Mouse (Mus musculus): ENCODE data around the gene Prss8. TPM values are rescaled to one million over a fixed set of nuclear protein-coding genes. Genes with fewer than 3 reads are reported as not detected.

Prss8 gene
- polyA plus RNA-seq, 1 experiment, result 0.08 TPM

DNA sequence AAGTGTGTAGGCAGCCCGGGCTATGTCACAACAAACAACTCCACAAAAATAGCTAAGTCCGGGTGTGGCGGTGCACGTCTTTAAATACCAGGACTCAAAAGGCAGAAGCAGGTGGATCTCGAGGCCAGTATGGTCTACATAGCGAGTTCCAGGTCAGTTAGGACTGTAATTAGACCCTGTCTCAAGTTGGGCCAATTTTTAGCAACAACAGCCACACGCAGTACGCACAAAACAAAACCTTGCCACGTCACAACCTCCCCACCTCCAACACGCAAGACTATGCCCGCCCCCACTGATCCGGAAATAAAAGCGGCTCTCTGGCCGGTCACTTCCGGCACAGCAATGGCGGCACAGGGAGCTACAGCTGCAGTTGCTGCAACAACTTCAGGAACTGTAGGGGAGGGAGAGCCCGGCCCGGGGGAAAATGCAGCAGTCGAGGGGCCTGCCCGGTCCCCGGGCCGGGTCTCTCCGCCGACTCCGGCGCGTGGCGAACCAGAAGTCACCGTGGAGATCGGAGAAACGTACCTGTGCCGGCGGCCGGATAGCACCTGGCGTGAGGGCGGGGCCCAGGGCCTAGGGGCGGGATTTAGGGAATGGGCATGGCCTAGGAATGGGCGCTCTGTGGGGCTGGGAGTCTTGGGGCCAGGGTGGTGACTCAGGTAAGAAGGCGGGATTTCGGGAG is 17.6 kb downstream of the Prss8 start, which contains the start of gene Kat8:
TSS of gene Kat8 (plus strand) at position 327 of the 682 bp plus-strand sequence.
- WGBS, result 2% methylated on average over 40 of the region's 40 CpGs
- Histone ChIP-seq H3K4me1 (ENCODE audit: control insufficient read depth, insufficient read depth, low read length) (no peaks in the 10 kb centered on the region), H3K27ac (ENCODE audit: insufficient read depth, low read length) (peak within 1 kb of the TSS; percentile 97), H3K4me3 (replicated peaks; ENCODE audit: insufficient read depth, low read depth, low read length) (peak within 1 kb of the TSS; percentile 90), H3K27me3 (ENCODE audit: control insufficient read depth, insufficient read depth, low read length) (no peaks in the 10 kb centered on the region)
- TF ChIP-seq CTCF (IDR thresholded peaks at IDR 0.05; ENCODE audit: borderline replicate concordance, insufficient read depth, low read depth, low read length), result no peak
- TF ChIP-seq POLR2A (IDR thresholded peaks at IDR 0.05; ENCODE audit: borderline replicate concordance, insufficient read depth, low read length), result peak; percentile 86; the same call in 1 of the 2 replicates
- DNase-seq, result peak; percentile 89 to 91

DNA sequence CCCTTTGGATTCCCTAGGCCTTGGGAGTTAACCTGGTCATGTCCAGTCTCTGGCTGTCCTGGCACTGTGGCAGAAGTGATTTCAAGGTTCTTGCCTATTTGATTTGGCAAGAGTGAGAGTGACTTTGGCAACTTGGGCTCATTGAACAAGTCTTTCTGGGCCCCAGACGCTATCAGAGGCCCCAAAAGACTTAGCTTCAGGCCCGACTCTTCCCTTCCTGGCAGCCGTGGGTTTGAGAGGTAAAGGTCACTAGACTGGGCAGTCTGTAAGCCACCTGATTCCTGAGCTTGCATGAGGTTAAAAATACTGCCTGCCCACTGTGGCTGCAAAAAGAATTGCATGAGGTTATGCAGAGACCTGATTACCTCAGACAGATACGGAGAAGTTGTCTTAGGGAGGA is 21.2 kb downstream of the Prss8 start:
- Histone ChIP-seq H3K4me1 (ENCODE audit: control insufficient read depth, insufficient read depth, low read length) (peaks cover 6% of the 10 kb centered on the region; the same call in 1 of the 2 replicates), H3K27ac (ENCODE audit: insufficient read depth, low read length) (no peak overlapping the region), H3K4me3 (replicated peaks; ENCODE audit: insufficient read depth, low read depth, low read length) (no peak overlapping the region), H3K27me3 (ENCODE audit: control insufficient read depth, insufficient read depth, low read length) (no peaks in the 10 kb centered on the region)
- DNase-seq, result no peak
- 88% methylated on average over 4 of the region's 4 CpGs for WGBS
- TF ChIP-seq POLR2A (IDR thresholded peaks at IDR 0.05; ENCODE audit: borderline replicate concordance, insufficient read depth, low read length), result no peak
- TF ChIP-seq CTCF (IDR thresholded peaks at IDR 0.05; ENCODE audit: borderline replicate concordance, insufficient read depth, low read depth, low read length), result no peak

DNA sequence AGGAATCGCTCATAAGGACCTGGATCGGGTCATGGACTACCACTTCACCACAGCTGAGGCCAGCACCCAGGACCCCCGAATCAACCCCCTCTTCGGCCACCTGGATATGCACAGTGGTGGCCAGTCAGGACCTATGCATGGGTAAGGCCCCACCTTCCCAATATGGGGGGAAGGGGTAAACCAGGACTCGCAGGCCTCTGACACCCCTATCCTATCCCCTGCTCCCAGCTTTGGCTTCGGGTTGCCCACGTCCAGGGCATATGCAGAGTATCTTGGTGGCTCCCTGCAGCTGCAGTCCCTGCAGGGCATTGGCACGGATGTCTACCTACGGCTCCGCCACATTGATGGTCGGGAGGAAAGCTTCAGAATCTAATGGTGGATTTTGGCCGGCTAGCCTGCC is 22.0 kb downstream of the Prss8 start:
- WGBS, result 91% methylated on average over 12 of the region's 12 CpGs
- DNase-seq, result no peak
- TF ChIP-seq CTCF (IDR thresholded peaks at IDR 0.05; ENCODE audit: borderline replicate concordance, insufficient read depth, low read depth, low read length), result no peak
- TF ChIP-seq POLR2A (IDR thresholded peaks at IDR 0.05; ENCODE audit: borderline replicate concordance, insufficient read depth, low read length), result no peak
- Histone ChIP-seq H3K27me3 (ENCODE audit: control insufficient read depth, insufficient read depth, low read length) (no peaks in the 10 kb centered on the region), H3K4me1 (ENCODE audit: control insufficient read depth, insufficient read depth, low read length) (peaks cover 6% of the 10 kb centered on the region; the same call in 1 of the 2 replicates), H3K27ac (ENCODE audit: insufficient read depth, low read length) (no peak overlapping the region), H3K4me3 (replicated peaks; ENCODE audit: insufficient read depth, low read depth, low read length) (no peak overlapping the region)

DNA sequence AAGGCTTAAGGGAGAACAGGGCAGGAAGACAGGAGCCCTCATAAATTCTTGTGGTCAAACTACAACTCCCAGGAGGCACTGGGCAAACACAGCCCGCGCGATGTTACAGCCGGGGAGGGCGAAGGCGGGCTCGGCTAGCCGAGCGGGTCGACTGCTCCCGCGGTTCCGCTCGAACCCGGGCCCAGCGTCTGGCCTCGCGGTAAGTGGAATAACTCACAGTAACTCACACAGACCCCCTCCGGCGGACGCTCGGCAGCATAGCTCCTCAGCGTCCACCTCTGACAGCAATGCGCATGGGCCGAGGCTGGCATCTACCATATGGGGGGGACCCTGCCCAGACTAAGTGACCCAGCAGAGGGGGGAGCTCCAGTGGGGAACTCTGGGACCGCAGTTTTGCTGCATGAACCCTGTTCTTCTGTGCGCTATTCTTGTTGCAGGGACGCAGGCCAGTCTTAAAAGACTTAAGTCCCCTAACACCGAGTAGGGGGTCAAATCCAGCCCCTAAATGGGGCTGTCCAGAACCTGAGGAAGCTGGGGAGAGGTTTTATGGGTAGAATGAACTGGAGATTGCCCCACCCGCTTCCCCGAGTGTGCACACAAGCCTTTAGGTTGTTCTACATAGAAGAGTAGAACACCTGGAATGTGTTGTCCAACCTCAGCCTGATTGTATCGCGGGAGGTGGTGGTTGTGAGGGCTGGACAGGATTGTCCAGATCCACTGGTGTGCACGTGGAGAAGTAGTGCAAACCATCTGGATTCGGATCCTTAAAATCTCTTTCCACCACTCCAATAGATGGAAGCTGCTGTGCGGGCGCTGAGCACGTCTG is 25.7 kb downstream of the Prss8 start, which contains the start of gene Bckdk:
TSS of gene Bckdk (plus strand) at position 112 of the 826 bp plus-strand sequence.
- Histone ChIP-seq H3K4me3 (replicated peaks; ENCODE audit: insufficient read depth, low read depth, low read length) (peak within 1 kb of the TSS; percentile 84), H3K27ac (ENCODE audit: insufficient read depth, low read length) (peak within 1 kb of the TSS; percentile 79), H3K27me3 (ENCODE audit: control insufficient read depth, insufficient read depth, low read length) (no peaks in the 10 kb centered on the region), H3K4me1 (ENCODE audit: control insufficient read depth, insufficient read depth, low read length) (peaks cover 6% of the 10 kb centered on the region; the same call in 1 of the 2 replicates)
- peak; percentile 82 to 83 for DNase-seq
- WGBS, result 6% methylated on average over 38 of the region's 38 CpGs
- TF ChIP-seq CTCF (IDR thresholded peaks at IDR 0.05; ENCODE audit: borderline replicate concordance, insufficient read depth, low read depth, low read length) (no peak), POLR2A (IDR thresholded peaks at IDR 0.05; ENCODE audit: borderline replicate concordance, insufficient read depth, low read length) (peak; percentile 86; the same call in 1 of the 2 replicates)

DNA sequence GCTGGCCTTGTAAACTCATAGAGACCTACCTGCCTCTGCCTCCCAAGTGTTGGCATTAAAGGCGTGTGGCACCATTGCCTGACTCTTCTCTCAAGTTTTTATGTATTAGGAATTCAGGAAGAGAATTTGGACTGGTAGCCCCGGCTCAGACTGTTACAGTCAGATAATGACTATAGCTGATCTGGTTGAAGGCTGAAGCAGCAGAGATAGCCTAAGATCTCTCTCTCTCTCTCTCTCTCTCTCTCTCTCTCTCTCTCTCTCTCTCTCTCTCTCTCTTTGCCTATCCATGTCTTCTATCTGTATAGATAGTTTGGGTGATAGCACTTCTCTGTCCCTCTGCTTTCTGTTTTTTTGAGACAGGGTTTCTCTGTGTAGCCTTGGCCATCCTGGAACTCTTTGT is 28.1 kb downstream of the Prss8 start:
- H3K4me3 ChIP-seq (replicated peaks; ENCODE audit: insufficient read depth, low read depth, low read length), result no peak overlapping the region
- no peak for TF ChIP-seq POLR2A (IDR thresholded peaks at IDR 0.05; ENCODE audit: borderline replicate concordance, insufficient read depth, low read length)
- no peak for TF ChIP-seq CTCF (IDR thresholded peaks at IDR 0.05; ENCODE audit: borderline replicate concordance, insufficient read depth, low read depth, low read length)
- H3K4me1 ChIP-seq (ENCODE audit: control insufficient read depth, insufficient read depth, low read length), result peaks cover 6% of the 10 kb centered on the region; the same call in 1 of the 2 replicates
- H3K27me3 ChIP-seq (ENCODE audit: control insufficient read depth, insufficient read depth, low read length), result no peaks in the 10 kb centered on the region
- 75% methylated on average over 2 of the region's 2 CpGs for WGBS
- H3K27ac ChIP-seq (ENCODE audit: insufficient read depth, low read length), result no peak overlapping the region
- DNase-seq, result no peak

DNA sequence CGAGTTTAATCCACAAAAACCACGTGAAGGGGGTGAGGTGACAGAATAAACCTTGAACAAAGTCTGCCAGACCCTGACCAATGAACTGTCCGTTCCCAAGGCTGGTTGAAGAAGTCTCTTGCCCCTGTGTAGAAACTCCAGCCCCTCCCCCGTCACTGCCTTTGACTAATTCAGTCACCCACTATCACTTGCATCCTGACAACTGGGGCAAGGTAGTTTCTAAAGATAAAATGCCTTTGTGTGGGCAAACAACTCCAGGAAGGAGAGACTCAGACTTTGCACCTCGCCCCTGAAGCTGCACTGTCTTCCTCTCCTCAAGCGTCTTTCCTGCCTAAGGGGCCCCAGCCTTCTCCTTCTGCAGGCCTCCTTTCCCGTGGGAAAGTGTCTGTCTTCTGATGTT is 29.9 kb downstream of the Prss8 start:
- Histone ChIP-seq H3K27ac (ENCODE audit: insufficient read depth, low read length) (no peak overlapping the region), H3K27me3 (ENCODE audit: control insufficient read depth, insufficient read depth, low read length) (no peaks in the 10 kb centered on the region), H3K4me3 (replicated peaks; ENCODE audit: insufficient read depth, low read depth, low read length) (no peak overlapping the region), H3K4me1 (ENCODE audit: control insufficient read depth, insufficient read depth, low read length) (peaks cover 3% of the 10 kb centered on the region; the same call in 1 of the 2 replicates)
- no peak for TF ChIP-seq CTCF (IDR thresholded peaks at IDR 0.05; ENCODE audit: borderline replicate concordance, insufficient read depth, low read depth, low read length)
- TF ChIP-seq POLR2A (IDR thresholded peaks at IDR 0.05; ENCODE audit: borderline replicate concordance, insufficient read depth, low read length), result no peak
- WGBS, result 42% methylated on average over 7 of the region's 7 CpGs
- DNase-seq, result no peak

DNA sequence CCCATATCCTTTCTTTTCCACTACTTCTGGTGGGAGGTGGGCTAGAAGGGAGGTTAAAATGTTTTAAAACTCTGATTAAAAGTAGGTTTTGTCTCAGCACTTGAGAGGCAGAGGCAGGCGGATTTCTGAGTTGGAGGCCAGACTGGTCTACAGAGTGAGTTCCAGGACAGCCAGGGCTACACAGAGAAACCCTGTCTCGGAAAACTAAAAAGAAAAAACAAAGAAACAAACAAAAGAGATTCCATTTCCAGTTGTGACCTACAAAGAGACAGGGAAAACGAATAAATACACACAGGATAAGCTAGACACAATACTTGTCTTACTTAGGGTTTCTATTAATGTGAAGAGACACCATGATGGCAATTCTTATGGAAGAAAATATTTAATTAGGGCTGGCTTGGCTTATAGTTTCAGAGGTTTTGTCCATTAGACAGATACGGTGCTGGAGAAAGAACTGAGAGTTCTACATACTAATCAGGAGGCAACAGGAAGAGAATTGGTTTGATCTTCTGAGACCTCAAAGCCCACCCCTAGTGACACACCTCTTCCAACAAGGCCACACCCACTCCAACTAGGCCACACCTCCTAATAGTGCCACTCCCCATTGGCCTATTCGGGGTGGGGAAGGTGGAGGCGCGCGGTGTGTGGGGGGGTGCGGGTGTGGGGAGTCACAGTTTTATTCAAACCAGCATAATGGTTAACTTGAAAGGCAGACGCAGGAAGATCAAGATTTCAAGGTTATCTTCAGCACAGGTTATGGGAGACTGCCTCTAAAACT is 31.5 kb downstream of the Prss8 start:
- TF ChIP-seq POLR2A (IDR thresholded peaks at IDR 0.05; ENCODE audit: borderline replicate concordance, insufficient read depth, low read length), result no peak
- TF ChIP-seq CTCF (IDR thresholded peaks at IDR 0.05; ENCODE audit: borderline replicate concordance, insufficient read depth, low read depth, low read length), result no peak
- DNase-seq, result no peak
- Histone ChIP-seq H3K4me1 (ENCODE audit: control insufficient read depth, insufficient read depth, low read length) (peaks cover 4% of the 10 kb centered on the region; the same call in 1 of the 2 replicates), H3K27ac (ENCODE audit: insufficient read depth, low read length) (no peak overlapping the region), H3K27me3 (ENCODE audit: control insufficient read depth, insufficient read depth, low read length) (no peaks in the 10 kb centered on the region), H3K4me3 (replicated peaks; ENCODE audit: insufficient read depth, low read depth, low read length) (no peak overlapping the region)
- 33% methylated on average over 10 of the region's 10 CpGs for WGBS
